Mouse (Mus musculus): ENCODE results near the gene Bnc2. TPM values are rescaled to one million over a fixed set of nuclear protein-coding genes. Genes with fewer than 3 reads are reported as not detected.

Gene Bnc2
- polyA plus RNA-seq, 1 experiment: not detected

DNA sequence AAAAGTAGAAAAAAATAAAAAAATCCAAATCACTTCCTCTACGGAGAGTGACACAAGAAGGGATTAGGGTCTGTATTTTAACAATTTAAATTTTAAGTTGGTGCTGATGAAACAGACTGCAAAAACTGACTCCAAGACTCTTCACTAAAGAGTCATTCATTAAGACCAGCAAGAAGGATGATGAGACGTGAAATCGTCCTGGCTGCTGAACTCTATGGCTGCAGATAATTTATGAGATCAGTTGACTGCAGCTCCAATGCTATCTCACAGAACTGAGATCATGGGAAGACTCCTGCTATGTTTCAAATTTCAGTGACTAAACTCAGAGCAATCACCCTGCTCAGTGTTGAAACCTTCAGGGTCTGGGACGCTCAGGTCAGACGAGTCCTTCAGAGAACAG is 345.4 kb downstream of the Bnc2 start:
- no peaks in the 10 kb centered on the region for H3K9me3 ChIP-seq (ENCODE audit: control insufficient read depth, low read length)
- H3K36me3 ChIP-seq (ENCODE audit: control insufficient read depth): no peaks in the 10 kb centered on the region
- no peak for TF ChIP-seq TAL1 (IDR thresholded peaks at IDR 0.05; ENCODE audit: low read length)
- TF ChIP-seq GATA1 (IDR thresholded peaks at IDR 0.05; ENCODE audit: low read length): no peak

DNA sequence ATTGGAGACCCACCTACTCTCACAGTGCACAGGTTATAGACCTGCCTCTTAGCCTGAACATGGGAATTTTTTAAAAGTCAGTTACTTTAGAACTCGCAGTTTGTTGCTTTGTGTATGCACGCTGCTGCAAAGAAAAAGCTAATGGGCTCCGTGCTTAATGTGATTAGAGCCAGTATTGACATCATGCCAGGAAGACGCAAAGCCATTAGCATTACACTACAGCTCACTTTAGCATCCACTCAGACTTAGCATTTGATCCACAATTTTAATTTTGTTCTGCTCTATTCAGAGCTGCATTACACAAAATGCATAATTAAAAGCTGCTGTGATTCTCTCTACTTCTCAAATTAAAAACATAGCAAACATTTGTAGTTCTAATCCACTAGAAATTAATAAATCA is 350.7 kb downstream of the Bnc2 start:
- H3K27me3 ChIP-seq (ENCODE audit: control insufficient read depth): no peaks in the 10 kb centered on the region
- TF ChIP-seq GATA1 (IDR thresholded peaks at IDR 0.05; ENCODE audit: low read length) (no peak), TAL1 (IDR thresholded peaks at IDR 0.05; ENCODE audit: low read length) (no peak)
- no peaks in the 10 kb centered on the region for H3K4me1 ChIP-seq (ENCODE audit: control insufficient read depth)
- no peaks in the 10 kb centered on the region for H3K9me3 ChIP-seq (ENCODE audit: control insufficient read depth, low read length)
- no peak overlapping the region for H3K4me3 ChIP-seq (replicated peaks)
- H3K36me3 ChIP-seq (ENCODE audit: control insufficient read depth): no peaks in the 10 kb centered on the region

More for the DNA sequence above, 345.4 kb downstream of the Bnc2 start:
- Histone ChIP-seq H3K4me3 (replicated peaks) (no peak overlapping the region), H3K4me1 (ENCODE audit: control insufficient read depth) (no peaks in the 10 kb centered on the region), H3K27me3 (ENCODE audit: control insufficient read depth) (no peaks in the 10 kb centered on the region)

DNA sequence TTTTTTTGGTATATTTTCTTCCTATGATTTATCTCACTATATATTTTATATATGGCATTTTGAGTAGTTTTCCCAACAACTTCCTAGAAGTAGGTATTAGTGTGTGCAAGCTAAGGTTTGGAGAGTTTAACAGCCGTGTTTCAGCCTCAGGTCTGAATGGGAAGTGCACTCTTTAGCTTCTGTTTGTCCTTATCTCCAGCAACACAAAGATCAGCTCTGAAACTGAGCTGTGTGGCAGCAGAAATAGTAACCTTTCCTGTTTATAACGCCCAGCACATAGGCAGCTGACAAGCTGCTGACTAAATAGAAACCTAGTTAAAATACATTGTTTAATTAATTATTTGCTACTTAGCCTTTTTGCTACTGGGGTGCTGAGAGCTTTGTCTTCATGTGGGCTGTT is 353.5 kb downstream of the Bnc2 start:
- Histone ChIP-seq H3K4me1 (ENCODE audit: control insufficient read depth) (no peaks in the 10 kb centered on the region), H3K36me3 (ENCODE audit: control insufficient read depth) (no peaks in the 10 kb centered on the region), H3K27me3 (ENCODE audit: control insufficient read depth) (no peaks in the 10 kb centered on the region), H3K9me3 (ENCODE audit: control insufficient read depth, low read length) (no peaks in the 10 kb centered on the region), H3K4me3 (replicated peaks) (no peak overlapping the region)
- TF ChIP-seq GATA1 (IDR thresholded peaks at IDR 0.05; ENCODE audit: low read length) (no peak), TAL1 (IDR thresholded peaks at IDR 0.05; ENCODE audit: low read length) (no peak)

DNA sequence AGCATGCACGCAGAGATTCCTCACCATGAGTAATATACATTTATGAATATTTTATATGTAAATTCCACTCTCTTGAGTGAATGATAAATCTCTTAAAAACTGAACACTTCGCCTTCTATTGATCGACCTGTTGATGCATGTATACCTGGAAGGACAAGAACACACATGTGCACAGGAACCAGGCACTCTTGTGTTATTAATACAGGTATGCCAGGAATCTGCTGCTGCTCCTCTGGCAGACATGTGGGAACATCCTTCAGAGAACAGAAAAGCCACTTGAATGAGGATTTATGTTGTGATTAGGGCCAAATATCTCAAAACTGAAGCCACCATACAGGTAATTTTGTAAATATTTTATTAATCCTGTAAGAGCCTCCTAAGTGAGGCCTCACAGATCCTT is 357.7 kb downstream of the Bnc2 start:
- Histone ChIP-seq H3K4me3 (replicated peaks) (no peak overlapping the region), H3K4me1 (ENCODE audit: control insufficient read depth) (no peaks in the 10 kb centered on the region), H3K9me3 (ENCODE audit: control insufficient read depth, low read length) (no peaks in the 10 kb centered on the region), H3K27me3 (ENCODE audit: control insufficient read depth) (no peaks in the 10 kb centered on the region), H3K36me3 (ENCODE audit: control insufficient read depth) (no peaks in the 10 kb centered on the region)
- TF ChIP-seq GATA1 (IDR thresholded peaks at IDR 0.05; ENCODE audit: low read length): no peak
- TF ChIP-seq TAL1 (IDR thresholded peaks at IDR 0.05; ENCODE audit: low read length): no peak

DNA sequence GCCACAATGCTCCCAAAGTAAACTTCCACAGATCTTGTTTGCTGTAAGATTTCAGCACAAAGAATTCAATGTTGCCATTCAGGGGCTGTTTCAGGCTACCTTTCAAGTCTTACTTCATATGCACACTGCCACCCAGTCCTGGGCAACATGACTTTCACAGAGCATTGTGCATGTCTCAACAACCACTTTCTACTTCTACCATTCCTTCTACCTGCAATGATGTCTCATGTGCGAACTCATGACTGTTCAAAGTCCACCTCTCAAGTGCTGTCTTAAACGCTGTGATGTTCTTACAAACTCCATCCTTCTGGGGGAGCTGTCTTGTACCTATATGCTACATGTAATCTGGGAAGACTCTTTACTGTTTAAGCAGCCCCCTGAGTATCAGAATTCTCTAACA is 363.7 kb downstream of the Bnc2 start:
- Histone ChIP-seq H3K27me3 (ENCODE audit: control insufficient read depth) (no peaks in the 10 kb centered on the region), H3K4me1 (ENCODE audit: control insufficient read depth) (no peaks in the 10 kb centered on the region), H3K4me3 (replicated peaks) (no peak overlapping the region), H3K9me3 (ENCODE audit: control insufficient read depth, low read length) (no peaks in the 10 kb centered on the region), H3K36me3 (ENCODE audit: control insufficient read depth) (no peaks in the 10 kb centered on the region)
- TF ChIP-seq TAL1 (IDR thresholded peaks at IDR 0.05; ENCODE audit: low read length) (no peak), GATA1 (IDR thresholded peaks at IDR 0.05; ENCODE audit: low read length) (no peak)

DNA sequence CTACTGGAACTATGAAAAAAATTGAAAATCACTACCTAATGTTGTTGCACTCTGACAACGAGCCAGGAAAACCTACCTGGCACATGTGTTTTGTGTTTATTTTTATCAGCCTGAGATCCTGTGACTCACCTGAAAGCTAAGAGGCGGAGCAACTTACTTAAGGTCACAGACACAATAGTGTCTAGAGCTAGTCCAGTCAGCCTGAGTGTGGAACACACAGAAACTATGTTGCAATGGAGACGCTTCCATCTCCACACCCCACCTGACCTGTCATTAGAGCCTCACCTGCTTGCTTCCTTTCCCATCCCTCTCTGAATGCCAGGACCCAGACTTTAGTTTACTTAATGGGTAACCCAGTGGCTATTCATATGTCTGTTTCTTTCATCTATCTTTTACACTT is 364.2 kb downstream of the Bnc2 start:
- H3K36me3 ChIP-seq (ENCODE audit: control insufficient read depth): no peaks in the 10 kb centered on the region

DNA sequence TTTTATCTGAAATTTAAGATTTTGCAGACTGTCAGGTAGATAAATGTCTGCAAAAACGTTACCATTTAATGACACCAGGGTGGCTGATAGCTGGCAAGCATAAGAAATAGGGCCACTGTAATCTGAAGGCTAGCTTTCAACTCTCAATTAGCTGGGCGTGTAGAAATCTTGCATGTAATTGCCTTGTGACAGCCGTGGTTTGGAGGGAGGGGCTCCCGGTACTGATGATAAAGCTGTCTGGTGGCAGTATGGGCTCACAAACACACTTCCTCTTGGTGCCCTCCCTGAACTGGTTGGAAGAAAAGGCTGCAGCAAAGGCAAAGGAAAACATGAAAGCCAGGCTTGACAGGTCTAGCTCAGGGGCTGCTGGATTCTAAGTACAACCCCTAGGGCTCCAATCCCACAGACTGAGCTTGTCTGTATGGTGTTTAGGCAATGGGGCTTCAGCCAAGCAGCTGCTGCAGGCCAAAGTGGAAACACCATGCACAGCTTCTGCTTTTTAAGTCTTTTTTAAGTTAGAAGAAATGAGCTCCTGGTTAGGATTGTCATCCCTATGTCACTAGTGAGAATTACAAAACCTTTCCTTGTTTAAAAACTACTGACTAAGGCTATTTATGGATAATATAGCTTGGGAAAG is 366.7 kb downstream of the Bnc2 start:
- Histone ChIP-seq H3K27me3 (ENCODE audit: control insufficient read depth) (no peaks in the 10 kb centered on the region), H3K36me3 (ENCODE audit: control insufficient read depth) (no peaks in the 10 kb centered on the region), H3K4me3 (replicated peaks) (no peak overlapping the region), H3K4me1 (ENCODE audit: control insufficient read depth) (no peaks in the 10 kb centered on the region), H3K9me3 (ENCODE audit: control insufficient read depth, low read length) (no peaks in the 10 kb centered on the region)
- TF ChIP-seq GATA1 (IDR thresholded peaks at IDR 0.05; ENCODE audit: low read length) (no peak), TAL1 (IDR thresholded peaks at IDR 0.05; ENCODE audit: low read length) (no peak)

More for the DNA sequence above, 364.2 kb downstream of the Bnc2 start:
- Histone ChIP-seq H3K4me1 (ENCODE audit: control insufficient read depth) (no peaks in the 10 kb centered on the region), H3K9me3 (ENCODE audit: control insufficient read depth, low read length) (no peaks in the 10 kb centered on the region), H3K27me3 (ENCODE audit: control insufficient read depth) (no peaks in the 10 kb centered on the region), H3K4me3 (replicated peaks) (no peak overlapping the region)
- TF ChIP-seq TAL1 (IDR thresholded peaks at IDR 0.05; ENCODE audit: low read length) (no peak), GATA1 (IDR thresholded peaks at IDR 0.05; ENCODE audit: low read length) (no peak)

DNA sequence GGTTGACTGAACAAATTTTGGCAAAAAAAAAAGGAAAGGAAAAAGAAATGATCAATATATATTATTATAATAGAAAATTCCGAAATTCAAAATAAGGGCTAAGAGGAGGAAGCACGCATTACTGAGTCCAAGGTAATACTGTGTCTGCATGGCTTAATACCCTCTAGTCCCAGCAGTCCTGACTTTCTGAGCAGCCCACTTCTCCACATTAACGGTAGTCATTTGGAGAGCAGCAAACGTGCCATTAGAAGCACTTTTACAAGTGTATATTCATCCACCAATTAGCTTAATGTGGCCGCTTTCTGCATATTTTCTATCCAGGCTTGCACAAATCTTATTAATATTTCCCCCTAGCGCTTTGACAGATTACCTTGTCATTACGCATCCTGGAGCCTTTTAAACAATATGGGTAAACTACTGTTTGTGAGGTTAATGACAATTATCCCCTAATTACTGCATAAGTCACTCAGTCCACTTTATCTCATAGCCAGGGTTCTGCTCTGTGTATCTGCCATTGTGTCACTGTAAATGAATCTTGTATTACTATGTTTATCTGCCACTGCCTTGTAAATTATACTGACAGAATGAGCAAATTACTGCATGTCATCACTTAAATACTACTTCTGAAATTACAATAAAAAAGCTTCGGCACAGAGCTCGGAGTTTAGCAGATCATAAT is 368.0 kb downstream of the Bnc2 start:
- H3K36me3 ChIP-seq (ENCODE audit: control insufficient read depth): no peaks in the 10 kb centered on the region
- TF ChIP-seq GATA1 (IDR thresholded peaks at IDR 0.05; ENCODE audit: low read length) (no peak), TAL1 (IDR thresholded peaks at IDR 0.05; ENCODE audit: low read length) (no peak)
- no peaks in the 10 kb centered on the region for H3K9me3 ChIP-seq (ENCODE audit: control insufficient read depth, low read length)
- H3K4me1 ChIP-seq (ENCODE audit: control insufficient read depth): no peaks in the 10 kb centered on the region
- H3K27me3 ChIP-seq (ENCODE audit: control insufficient read depth): no peaks in the 10 kb centered on the region
- no peak overlapping the region for H3K4me3 ChIP-seq (replicated peaks)

DNA sequence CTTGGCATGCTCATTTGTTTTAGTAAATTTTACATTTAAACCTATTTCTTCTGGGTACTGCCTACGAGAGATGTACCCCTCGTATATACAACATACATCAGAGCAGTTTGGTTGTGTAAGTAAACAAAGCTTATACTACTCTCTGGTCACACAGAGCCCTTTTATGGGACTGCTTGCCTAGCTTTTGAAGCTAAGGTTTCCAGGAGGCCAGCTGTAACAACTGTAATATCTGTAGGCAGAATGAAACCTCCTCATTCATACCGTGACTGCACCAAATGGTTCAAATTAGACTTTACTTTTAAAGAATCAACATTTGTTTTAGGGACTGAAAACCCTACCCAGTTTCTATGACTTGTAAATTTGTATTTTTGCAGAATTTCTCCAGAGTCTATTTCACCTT is 372.1 kb downstream of the Bnc2 start:
- no peak for TF ChIP-seq GATA1 (IDR thresholded peaks at IDR 0.05; ENCODE audit: low read length)
- TF ChIP-seq TAL1 (IDR thresholded peaks at IDR 0.05; ENCODE audit: low read length): no peak
- Histone ChIP-seq H3K9me3 (ENCODE audit: control insufficient read depth, low read length) (peaks cover 7% of the 10 kb centered on the region; the same call in 1 of the 2 replicates), H3K36me3 (ENCODE audit: control insufficient read depth) (no peaks in the 10 kb centered on the region), H3K27me3 (ENCODE audit: control insufficient read depth) (no peaks in the 10 kb centered on the region), H3K4me3 (replicated peaks) (no peak overlapping the region), H3K4me1 (ENCODE audit: control insufficient read depth) (no peaks in the 10 kb centered on the region)

All from erythroblast, embryonic 14.5 days (primary cell).